Mouse (Mus musculus) thymus, adult 2 months (tissue): ENCODE measurements around the gene Ccdc33.

ENCODE experiments used
- CTCF ChIP-seq: fragments of 200-500 bp; IDR thresholded peaks from 2 replicates; pipeline ENCODE4 v1.5.1; 2012; ENCODE audit warnings: mild to moderate bottlenecking, control low read depth, low read length, moderate library complexity, borderline replicate concordance; ENCODE audit not compliant: control insufficient read depth, poor library complexity, insufficient read depth; ENCODE audit errors: extremely low read depth
- POLR2A ChIP-seq: fragments of 200-500 bp; IDR thresholded peaks from 2 replicates; pipeline ENCODE4 v1.6.1; 2012; ENCODE audit warnings: mild to moderate bottlenecking, low read length, control low read depth, moderate library complexity; ENCODE audit not compliant: control insufficient read depth, poor library complexity, insufficient read depth; ENCODE audit errors: extremely low read depth

GRCm38 (mm10) chr9:58134906-58135305 is 16.3 kb upstream of the Ccdc33 start:
- TF ChIP-seq CTCF (no peak), POLR2A (no peak)
